Mouse (Mus musculus): ENCODE results near the gene Rbmx2. TPM values are rescaled to one million over a fixed set of nuclear protein-coding genes. Genes with fewer than 3 reads are reported as not detected.

The Rbmx2 gene
- total RNA-seq (2021), result 1 to 10 TPM in 1 of 2 experiments, under 1 TPM in 1; 0.94 to 1.2 TPM
- long read RNA-seq, experiment 1, transcript Rbmx2-201 (6 exons, 1,747 nt), result major isoform, 5 of 5 reads
- long read RNA-seq, experiment 1, partial matches to known transcripts, result 0 of 5 reads
- long read RNA-seq, experiment 1, other reads (novel, unspliced or antisense), result 0 of 5 reads
- long read RNA-seq, experiment 2, partial matches to known transcripts, result 1 of 5 reads
- long read RNA-seq, experiment 2, other reads (novel, unspliced or antisense), result 0 of 5 reads

- peak; percentile 86 for DNase-seq
These were observed at the start of gene Rbmx2 for GRCm38 (mm10) chrX:48694864-48695371. TSS of gene Rbmx2 (plus strand) at chrX:48695004.

GRCm38 (mm10) chrX:48666807-48667206, 28.0 kb upstream of the Rbmx2 start:
- DNase-seq, result no peak

GRCm38 (mm10) chrX:48669588-48669987, 25.2 kb upstream of the Rbmx2 start:
- no peak for DNase-seq

GRCm38 (mm10) chrX:48671714-48672113, 23.1 kb upstream of the Rbmx2 start:
- DNase-seq, result no peak

DNA sequence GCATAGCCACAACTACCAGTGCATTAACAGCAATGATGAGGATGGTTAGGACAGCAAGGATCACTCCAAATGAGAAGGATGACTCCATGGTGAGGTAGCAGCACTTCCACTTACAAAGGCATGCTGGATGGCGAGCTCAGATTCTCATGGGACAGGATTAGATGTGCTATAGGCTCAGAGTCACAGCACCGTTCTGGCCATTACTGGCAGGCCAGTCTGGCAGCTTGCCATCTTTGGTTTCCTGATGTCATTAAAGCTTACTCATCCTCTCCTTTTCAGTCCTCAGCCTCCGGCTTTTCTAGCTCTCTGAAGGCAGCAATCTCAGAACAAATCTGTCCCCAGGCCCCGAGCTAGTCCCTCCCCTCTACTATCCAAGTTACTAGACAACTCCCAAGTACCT, 20.6 kb upstream of the Rbmx2 start, which contains the start of gene Gpr119:
Gene Gpr119, minus strand, starts transcription at position 308 of the 400 bp plus-strand sequence.
- DNase-seq, result no peak

DNA sequence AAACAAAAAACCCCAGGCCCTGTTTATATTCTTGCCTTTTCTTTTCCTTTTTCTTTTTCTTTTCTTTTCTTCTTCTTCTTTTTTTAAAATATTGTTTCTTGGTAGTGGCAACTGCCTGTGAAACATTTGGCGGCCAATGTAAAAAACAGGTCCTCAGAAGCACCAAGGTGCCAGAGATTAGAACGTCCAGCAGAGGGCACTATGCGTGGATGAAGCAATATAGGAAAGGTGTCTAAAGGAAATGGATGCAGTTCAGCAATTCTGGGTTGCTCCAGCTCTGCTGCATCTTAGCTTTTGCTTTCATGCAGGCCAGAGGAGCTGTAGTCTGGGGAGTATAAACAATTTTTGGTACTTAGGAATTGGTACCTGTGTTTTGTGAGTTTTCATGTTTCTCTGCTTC, 11.4 kb upstream of the Rbmx2 start:
- no peak for DNase-seq

- DNase-seq, result no peak
These were observed 10.9 kb upstream of the Rbmx2 start for GRCm38 (mm10) chrX:48683857-48684256.

DNA sequence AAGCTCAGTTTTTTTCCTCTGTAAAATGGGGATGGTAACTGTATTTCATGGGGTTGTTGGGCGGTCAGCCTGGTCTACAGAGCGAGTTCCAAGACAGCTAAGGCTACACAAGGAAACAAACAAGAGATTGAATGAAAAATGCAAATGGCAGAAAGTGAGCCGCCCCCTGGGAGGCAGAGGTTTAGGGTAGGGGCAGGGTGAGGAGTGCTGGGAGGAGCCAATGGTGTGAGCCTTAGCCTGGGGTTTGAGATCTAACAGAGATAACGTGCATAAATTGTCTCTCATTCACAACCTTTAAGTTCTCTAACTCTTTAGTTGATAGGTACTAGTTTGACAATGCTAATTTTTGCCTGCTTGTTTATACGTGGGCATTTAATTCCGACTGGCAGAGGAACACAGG, 344 bp upstream of the Rbmx2 start:
- DNase-seq, result no peak

DNA sequence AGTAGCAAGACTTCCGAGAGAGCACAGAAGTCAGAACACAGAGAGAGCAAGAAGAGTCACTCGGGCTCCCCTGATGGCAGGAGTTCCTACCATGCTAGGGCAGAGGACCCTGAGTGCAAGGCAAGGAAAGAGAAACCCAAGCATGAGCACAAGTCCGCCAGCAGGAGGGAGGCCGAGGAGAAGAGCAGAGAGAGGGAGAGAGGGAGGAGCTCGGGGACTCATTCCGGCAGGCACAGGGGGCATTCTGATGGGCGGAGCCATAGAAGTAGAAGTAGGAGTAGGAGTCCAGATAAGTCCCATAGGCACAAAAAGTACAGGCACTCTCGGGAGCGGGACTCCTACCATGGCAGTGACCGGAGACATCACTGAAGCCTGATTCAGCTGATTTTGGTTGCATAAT, 14.9 kb downstream of the Rbmx2 start:
- DNase-seq, result no peak

GRCm38 (mm10) chrX:48712846-48713245, 18.0 kb downstream of the Rbmx2 start:
- no peak for DNase-seq

GRCm38 (mm10) chrX:48754710-48755283, 60.0 kb downstream of the Rbmx2 start:
- DNase-seq, result no peak

Other genes starting within 250 kb of the Rbmx2 start
- 1 to 10 TPM; 2.1 to 2.5 TPM for gene Elf4, start 231.9 kb upstream of the Rbmx2 start, total RNA-seq (2021)
- 10 to 100 TPM; 44.3 to 49.7 TPM for gene Aifm1, start 181.4 kb upstream of the Rbmx2 start, total RNA-seq (2021)
- gene Rab33a, start 175.7 kb upstream of the Rbmx2 start, total RNA-seq (2021), result 1 to 10 TPM in 1 of 2 experiments, not detected in 1; 1.2 TPM
- gene Zfp280c, start 100.5 kb upstream of the Rbmx2 start, total RNA-seq (2021), result 1 to 10 TPM; 4.2 to 4.7 TPM
- 1 to 10 TPM in 1 of 2 experiments, under 1 TPM in 1; 0.95 to 2.0 TPM for gene Slc25a14, start 71.6 kb upstream of the Rbmx2 start, total RNA-seq (2021)
- not detected for gene Gpr119, start 20.5 kb upstream of the Rbmx2 start, total RNA-seq (2021)
- not detected for gene Gm595, start 182.7 kb downstream of the Rbmx2 start, total RNA-seq (2021)